Mouse (Mus musculus) fat pad, adult 2 months (tissue): ENCODE data around the gene Spryd3.
A peak's percentile ranks its signal among the peaks of the same experiment; 100 is the strongest.
"Not testable (repeated sequence)": the region's sequence is repeated elsewhere in the genome, so short reads cannot be mapped to it uniquely, and the experiment has no call there.

Source experiments
- DNase-seq: peaks from one replicate; pipeline ENCODE4 v3.0.0-alpha.2; 2011; ENCODE audit warnings: low read depth, low spot score; ENCODE audit errors: extremely low read depth

Gene Spryd3

DNA sequence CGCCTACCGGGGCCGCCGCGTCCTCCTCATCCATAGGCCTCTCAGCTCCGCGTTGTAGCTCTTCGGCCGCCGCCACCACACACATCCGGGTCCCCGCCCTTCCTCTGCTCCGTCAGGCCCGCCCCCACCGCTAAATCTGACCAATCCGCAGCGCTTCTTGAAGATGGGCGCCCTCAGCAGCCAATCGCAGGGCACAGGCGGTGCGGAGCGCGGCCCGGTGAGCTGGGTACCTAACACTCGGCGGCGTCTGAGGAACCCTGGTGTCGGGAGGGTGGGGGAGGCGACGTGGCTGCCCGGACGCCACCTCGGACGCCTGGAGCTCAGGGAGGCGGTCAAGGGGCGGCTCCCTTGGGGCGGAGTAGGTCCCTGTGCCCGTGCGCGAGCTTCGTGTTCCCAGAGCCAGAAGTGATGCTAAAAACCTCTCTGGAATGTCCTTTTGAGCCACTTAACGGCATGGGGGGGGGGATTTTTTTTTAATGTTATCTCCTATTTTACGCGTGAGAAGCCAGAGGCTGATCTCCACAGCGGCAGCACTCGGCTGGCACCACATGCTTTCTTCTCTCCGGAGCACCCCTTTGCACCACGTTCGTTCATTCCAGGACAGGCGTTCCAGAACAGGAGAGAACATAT, at the start of gene Spryd3:
Gene Spryd3 (minus strand): TSS at position 106 of the 630 bp plus-strand sequence.
- DNase-seq = peak; percentile 33

DNA sequence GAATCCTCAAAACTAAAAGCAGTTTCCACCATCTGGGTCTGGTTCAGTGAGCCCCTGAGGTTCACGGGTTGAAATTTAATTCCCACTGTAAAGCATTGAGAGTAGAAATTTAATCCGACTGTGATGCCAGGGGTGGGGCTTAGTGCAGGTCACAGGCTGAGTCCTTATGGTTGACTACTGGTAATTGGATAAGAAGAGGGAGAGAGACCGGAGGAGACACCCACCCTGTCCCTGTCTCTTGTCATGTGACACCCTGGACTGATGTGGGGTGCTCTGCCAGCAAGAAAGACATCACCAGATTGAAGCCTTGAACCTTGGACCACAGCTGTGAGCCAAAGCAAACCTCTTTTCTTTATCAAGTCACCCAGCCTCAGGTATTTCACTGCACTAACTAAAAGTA, 47.0 kb upstream of the Spryd3 start:
- no peak for DNase-seq

DNA sequence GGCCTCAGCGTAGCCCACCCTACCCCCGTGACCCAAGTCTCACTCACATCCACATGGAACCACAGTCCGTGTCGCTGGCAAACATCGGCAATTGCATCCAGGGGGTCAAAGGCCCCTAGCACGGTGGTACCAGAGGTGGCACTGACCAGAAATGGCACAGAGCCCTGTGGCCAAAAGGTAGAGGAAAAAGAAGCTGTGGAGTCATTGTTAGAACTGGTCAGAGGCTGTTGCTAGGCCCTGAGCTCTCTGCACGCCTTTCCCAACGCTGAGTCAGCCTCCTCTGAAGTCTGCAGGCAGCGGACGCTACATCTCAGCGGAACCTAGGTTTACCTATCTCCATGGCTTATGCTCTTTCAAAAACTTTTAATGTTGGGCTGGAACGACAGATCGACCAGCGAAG, 43.9 kb upstream of the Spryd3 start:
- no peak for DNase-seq

DNA sequence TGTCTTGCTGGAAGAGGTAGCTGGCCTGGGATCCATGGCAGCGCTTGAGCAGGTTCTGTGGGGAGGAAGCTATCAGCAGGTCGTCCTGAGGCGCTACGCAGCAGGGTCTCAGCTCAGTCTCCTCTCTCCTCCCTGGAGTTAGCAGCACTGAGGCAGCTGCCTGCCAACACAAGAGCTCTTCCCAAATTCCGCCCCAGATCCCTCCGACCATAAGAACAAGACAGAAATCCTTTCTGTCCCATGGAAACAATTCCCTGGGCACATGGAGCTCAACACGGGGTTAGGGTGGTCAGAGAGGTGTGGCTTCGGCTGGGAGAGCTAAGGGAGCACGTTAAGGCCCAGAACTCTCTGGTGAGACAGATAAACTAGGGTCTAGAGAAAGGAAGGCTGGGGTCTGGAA, 43.1 kb upstream of the Spryd3 start:
- no peak for DNase-seq

DNA sequence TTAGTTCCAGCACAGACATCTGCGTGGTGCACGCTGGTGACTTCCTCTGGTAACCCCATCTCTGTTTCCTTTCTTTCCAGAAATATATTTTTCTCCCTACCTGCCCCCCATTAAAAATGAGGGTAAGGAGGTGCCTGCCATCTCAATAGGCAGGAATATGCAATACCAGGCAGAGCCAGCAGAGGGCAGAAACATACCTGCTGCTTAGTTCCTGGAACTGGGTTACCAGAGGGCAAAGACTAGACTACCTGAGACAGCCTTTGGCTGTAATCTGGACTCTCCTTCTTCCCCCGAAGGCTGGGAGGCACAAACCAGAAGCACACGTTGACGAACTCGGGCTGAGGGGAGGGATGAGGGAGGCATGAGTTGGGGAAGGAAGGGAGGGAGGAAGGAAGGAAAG, 42.2 kb upstream of the Spryd3 start:
- no peak for DNase-seq

DNA sequence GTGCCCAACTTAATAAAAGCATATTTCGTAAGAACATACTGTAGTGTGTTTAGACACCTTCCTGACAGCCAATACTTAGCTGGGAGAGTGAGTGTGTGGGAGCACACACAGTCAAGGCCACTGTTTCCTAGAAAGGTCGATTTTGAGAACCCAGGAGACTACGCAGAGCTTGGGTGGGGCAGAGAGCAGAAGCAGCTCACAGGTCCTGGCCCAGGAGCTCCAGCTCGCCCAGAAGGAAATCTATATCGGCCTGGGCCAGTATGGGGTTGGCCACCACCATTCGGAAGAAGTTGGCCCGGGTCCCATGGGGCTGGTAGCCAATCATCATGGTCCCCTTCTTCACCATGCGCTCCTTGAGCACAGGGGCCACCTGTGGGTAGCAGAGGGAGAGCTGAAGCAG, 41.4 kb upstream of the Spryd3 start:
- no peak for DNase-seq

DNA sequence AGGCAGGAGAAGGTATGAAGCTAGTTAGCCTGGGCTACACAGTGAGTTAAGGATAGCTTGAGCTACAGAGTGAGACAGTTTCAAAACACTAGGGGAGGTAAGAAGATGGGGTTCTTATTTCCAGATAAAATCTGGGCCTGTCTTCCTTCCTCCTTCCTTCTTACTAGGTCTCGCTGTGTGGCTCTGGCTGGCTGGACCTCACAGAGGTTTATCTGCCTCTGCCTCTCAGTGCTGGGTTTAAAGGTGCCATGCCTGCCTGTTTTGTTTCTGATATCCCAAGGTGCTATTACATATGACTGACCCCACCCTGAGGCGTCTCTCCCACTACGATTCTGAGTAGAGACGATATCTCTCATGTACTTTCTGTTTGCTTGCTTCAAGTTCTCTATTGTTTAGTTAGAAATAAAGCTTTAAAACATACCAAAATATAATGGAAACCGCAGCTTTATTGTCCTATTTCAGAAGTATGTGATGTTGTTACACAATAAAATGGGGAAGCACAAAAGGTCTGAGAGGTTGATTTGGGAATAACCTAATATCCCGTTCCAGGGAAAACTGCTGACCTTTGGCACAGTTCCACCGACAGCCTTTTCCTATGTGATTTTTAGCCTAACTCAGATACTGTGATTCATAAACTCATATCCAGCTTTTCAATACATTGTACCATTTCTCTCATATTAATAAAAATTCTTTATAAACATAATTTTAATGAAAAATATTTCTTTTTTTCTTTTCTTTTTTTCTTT, 40.7 kb upstream of the Spryd3 start:
- no peak for DNase-seq

DNA sequence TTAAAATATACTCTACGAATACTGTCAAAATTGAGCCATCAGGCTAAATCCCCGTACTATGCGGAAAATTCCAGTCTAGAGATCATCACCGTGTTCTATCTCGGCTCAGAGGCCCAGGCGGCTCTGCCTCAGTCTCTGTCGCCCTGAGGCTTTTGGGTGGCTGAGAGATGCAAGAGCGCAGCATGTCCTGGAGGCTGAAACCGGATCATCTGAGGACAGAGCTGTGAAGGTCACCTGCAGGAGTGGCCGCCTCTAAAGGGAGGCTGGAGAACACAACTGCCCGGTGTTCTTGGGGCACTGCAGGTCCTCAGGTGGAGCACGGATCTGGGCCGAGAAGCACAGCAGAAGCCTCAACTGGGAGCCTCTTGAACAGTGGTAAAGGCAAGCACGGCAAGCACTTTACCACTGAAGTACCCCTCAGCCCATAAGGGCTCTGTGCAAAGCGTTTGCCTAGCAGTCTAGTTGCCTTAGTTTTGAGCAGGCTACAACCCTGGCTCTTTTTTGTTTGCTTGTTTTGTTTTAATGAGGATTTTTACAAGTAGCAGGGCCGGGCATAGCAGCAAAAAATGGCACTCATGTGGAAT, 39.8 kb upstream of the Spryd3 start:
- no peak for DNase-seq

DNA sequence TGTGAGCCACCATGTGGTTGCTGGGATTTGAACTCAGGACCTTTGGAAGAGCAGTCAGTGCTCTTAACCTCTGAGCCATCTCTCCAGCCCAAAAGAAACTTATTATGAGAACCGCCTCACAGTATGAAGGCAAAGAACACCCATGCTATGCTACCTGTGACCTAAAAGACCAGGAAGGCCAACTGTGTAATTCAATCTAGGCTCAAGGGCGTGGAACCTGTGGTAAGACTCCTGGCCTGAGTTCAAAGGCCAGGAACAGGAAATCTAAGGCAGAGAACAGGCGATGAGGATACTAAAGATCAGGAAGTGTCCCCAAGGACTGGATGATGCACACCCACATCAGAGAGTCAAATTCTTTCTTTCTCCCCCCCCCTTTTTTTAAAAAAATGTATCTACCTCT, 37.5 kb upstream of the Spryd3 start:
- peak; percentile 50 for DNase-seq

DNA sequence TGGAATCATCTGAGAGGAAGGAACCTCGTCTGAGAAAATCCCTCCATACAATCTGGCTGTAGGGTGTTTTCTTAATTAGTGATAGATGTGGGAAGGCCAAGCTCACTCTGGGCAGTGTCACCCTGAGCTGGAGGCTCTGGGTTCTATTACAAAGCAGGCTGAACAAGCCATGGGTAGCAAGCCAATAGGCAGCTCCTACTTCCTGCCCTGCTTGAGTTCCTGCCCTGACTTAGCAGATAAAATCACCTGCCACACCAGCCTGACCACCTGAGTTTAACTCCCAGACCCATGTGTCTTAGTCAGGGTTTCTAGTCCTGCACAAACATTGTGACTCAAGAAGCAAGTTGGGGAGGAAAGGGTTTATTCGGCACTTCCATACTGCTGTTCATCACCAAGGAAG, 33.0 kb upstream of the Spryd3 start:
- DNase-seq = no peak

DNA sequence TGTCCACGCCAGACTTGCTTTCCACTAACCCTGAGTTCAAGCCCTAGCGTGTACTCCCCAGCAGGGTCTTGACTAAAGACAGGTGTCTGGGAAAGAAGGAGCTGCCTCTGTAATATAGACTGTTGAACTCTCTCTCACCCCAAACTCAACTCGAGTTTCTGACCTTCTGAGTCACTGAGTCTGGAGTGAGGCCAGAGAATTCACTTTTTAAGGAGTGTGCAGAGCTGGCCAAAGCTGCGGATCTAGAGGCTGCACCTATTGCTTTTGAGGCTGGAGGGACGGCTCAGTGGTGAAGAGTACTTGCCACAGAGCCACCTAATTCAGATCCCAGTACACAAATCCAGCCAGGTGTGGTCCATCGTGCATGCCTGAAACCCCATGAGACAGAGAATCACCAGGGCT, 31.6 kb upstream of the Spryd3 start:
- no peak for DNase-seq

DNA sequence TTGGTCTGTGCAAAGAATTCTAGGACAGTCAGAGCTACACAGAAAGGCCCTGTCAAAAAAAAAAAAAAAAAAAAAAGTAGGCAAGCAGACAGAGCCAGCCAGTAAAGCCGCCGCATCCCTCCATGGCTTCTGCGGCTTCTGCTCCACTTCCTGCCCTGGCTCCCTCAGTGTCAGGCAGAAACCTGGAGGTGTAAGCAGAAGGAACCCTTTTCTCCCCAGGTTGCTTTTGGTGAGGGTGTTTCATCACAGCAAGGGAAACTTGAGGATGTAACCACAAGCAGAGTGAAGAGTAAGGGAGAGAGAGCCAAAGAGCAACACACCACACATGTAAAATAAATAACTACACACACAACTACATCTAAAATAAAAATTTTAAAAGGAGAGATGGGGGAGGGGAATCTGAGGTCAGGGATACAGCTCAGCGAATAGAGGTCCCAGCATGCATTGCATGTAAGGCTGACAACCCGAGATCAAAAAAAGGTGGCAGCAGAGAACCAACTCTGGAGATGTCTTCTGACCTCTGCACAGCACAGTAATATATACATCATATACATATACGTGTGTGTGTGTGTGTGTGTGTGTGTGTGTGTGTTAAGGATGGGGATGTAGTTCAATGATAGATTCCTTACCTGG, 29.6 kb upstream of the Spryd3 start:
- no peak for DNase-seq

DNA sequence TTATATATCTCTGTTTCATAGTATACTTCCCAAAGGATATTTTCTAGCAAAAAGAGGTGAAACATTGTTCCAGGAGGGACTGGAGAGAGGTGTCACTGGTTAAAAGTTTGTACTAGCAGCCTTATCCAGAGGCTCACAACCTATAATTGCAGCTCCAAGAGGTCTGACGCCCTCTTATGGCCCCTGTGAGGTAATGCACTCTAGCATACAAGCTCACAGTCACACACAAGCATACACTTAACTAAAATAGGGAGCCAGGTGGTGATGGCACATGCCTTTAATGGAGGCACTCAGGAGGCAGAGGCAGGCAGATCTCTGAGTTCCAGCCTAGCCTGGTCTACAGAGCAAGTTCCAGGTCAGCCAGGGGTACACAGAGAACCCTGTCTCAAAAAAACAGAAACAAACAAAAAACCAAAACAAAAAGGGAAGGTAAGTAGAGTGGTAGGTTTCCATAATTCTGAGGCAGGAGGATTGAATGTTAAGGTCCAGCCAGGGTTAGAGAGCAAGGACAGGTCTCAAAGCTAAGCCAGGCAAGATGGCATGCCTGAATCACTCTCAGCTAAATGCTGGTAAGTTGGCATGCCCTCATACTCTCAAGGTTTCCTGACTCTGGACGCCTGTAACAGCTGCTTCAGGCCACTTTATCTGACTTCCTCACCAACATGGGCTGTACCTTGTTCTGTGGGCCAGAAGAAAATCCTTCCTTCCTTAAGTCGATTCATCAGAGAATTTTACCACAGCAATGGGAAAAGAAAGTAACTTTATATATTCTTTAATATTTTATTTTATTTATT, 28.1 kb upstream of the Spryd3 start:
- DNase-seq = no peak

DNA sequence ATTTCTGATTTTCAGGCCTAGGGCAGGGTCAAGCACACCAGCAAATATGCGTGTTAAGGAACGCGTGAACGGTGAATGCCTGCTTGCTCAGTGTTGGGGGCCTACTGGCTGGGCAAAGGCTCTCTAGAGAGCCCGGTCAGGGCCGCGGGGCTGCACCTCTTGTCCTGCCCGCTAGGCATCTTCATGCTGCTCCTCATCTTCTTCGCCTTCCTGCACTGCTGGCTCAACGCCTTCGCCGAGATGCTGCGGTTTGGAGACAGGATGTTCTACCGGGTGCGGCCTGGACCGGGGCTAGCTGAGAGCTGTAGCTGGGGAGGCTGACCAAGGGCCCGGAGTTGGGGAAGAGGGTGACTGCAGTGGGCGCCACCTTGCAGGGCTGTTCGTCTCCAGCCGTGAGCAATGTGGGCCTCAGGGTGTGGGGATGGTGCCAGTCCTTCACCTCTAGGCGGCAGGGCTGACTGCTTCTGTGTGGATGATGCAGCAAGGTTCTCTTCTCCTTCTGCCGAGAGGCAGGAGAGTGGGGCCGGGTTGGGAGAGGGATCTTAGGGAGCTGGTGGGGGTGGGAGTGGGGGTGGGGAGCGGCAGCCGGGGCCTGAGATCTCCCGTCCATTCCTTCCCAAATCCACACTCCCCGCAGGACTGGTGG, 24.5 kb upstream of the Spryd3 start:
- DNase-seq = no peak

DNA sequence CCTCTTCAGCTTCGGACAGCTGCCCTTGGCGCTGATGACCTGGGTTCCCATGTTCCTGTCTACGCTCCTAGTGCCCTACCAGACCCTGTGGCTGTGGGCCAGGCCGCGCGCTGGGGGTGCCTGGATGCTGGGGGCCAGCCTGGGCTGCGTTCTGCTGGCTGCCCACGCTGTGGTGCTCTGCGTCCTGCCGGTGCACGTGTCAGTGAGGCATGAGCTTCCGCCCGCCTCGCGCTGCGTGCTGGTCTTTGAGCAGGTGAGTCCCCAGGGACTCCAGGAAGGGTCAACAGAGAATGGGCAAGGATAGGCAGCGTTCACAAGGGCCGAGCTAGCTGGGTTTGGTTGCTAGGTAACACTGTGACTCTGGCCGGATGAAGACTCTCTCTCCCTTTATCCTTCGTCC, 20.8 kb upstream of the Spryd3 start:
- no peak for DNase-seq

DNA sequence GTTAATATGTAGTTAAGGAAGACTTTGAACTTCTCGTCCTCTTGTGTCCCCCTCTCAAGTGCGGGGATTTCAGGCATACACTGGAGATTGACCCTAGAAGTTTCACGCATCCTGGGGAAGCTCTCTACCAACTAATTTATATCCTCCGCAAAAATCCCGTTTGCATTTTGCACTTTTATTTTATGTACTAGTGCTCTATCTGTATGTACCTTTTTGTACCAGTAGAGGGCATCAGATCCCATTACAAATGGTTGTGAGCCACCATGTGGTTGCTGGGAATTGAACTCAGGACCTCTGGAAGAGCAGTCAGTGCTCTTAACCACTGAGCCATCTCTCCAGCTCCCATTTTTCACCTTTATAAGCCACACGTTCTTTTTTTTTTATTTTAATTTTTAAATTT, 19.0 kb upstream of the Spryd3 start:
- DNase-seq = not testable (repeated sequence)

DNA sequence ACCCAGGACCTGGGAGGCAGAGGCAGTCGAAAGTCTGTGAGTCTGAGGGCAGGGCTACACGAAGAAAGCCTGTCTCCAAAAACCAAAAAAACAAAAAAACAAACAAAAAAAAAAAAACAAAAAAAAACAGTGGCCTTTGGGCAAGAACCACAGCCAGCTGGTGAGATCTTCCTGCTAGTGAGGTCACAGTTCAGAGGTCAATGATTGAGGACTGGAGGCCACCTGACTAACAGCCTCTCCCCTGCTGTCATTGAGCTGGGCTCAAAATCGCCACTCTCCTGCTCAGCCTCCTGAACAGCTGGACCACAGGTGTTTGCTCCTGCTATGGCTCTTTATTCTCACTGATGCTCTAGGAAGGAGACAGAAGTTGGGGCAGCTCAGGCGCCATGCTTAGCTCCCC, 16.6 kb upstream of the Spryd3 start:
- no peak for DNase-seq

DNA sequence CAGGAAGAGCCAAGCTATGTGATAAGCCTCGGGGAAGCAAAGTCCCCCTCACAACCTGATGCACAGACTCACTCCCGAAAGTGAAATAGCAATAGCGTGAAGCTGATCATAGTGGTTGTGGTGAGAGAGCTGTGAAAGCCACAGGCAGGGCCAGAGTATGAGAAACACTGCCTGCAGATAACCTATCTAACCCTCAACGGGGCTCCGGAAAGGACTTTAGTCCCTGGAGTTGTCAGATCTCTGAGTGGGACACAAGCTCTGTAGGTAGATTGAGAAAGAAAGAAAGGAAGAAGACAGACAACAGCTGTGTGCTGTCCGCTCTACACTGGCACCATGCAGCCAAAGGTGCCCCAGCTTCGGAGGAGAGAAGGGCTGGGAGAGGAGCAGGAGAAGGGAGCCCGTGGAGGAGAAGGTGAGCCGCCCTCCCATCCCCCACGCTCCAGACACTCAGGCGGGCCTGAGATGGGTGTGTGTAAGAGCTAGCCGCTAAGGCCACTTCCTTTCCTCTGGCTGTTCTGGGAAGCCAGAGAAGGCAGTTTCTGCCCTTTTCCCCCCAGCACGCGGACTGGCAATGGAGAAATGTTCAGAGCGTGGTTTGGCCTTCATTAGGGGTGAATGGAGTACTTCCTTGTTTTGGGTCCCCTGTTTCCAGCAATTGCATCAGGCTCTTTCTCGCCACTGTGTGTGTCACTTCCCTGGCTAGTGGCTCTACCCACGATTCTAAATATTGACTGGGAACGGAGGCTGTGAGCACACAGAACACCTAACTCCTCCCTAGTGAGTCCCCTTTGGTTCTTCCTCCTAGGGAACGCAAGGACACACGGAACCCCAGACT, 14.5 kb upstream of the Spryd3 start, which contains the start of gene Soat2:
Gene Soat2 (plus strand): TSS at position 226 of the 835 bp plus-strand sequence.
- DNase-seq = no peak

DNA sequence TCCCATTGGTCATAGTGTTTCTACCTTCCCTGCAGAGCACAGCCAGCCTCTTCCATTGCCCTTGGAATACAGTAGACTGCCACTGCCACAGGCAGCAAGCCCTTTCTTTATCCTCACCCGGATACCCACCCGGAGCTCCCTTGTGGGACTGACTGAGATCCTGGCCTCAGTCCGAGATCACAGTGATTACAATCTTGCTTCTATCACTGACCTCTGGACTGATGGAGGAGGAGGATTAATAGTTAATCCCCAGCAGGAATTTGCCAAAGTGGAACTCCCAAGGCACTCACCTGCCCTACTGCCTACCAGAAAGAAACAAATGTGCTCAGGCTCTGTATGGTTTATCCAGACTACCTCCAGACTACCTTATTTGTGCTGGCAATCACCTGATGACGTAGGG, 13.5 kb upstream of the Spryd3 start:
- no peak for DNase-seq
